In genomic region chr14:8308650-8309049, GRCm38 (mm10) we compare ENCODE assay signal across 27 mouse cellular contexts. TPM values are rescaled to one million over a fixed set of nuclear protein-coding genes. Genes with fewer than 3 reads are reported as not detected.
A peak's percentile ranks its signal among the peaks of the same experiment; 100 is the strongest.
DNase-seq lines count a peak whose midpoint lies in the region; ATAC-seq and TF ChIP-seq lines count a peak whose summit lies in the region.
"Had no signal": no experiment of that assay in that cellular context is flagged by ENCODE, and none has a peak within 500 bp of the region (broad histone marks: within the 10 kb centered on the region; RNA-seq: fewer than 3 reads in every experiment).

No protein-coding gene starts in this region.

- no peaks in the 10 kb centered on the region for H3K36me3 ChIP-seq in hindbrain, postnatal 0 days (ENCODE audit: insufficient read depth, low read length)
- no peaks in the 10 kb centered on the region for H3K36me3 ChIP-seq in hindbrain, embryonic 16.5 days (ENCODE audit: control insufficient read depth, insufficient read depth, low read length)
- H3K36me3 ChIP-seq in liver, adult 2 months (ENCODE audit: control insufficient read depth, insufficient read depth, low read length) = no peaks in the 10 kb centered on the region
- no peaks in the 10 kb centered on the region for H3K36me3 ChIP-seq in liver, embryonic 12.5 days
- H3K36me3 ChIP-seq: embryonic facial prominence, embryonic 10.5 days; forebrain, embryonic 10.5 days; heart, embryonic 13.5 days; hindbrain, embryonic 13.5 days; kidney, embryonic 15.5 days; liver, embryonic 13.5 days; midbrain, embryonic 12.5 days had no signal

- no peak for TF ChIP-seq CTCF in cerebellum, adult 2 months (IDR thresholded peaks at IDR 0.05; ENCODE audit: borderline replicate concordance, insufficient read depth, low read depth, low read length)
- TF ChIP-seq CTCF in hindbrain, postnatal 0 days (IDR thresholded peaks at IDR 0.05; ENCODE audit: low read depth) = peak; percentile 16; the same call in 1 of the 2 replicates
- TF ChIP-seq CTCF in liver, adult 2 months (IDR thresholded peaks at IDR 0.05; ENCODE audit: low read depth, low read length) = peak; percentile 65
- peak; percentile 48 for TF ChIP-seq CTCF in Patski (IDR thresholded peaks at IDR 0.05)

- H3K4me2 ChIP-seq in hindbrain, postnatal 0 days (ENCODE audit: low read depth, low read length) = 0 out of 2 replicates have a peak overlapping the region, but pooled peaks have one; percentile 19
- H3K4me2 ChIP-seq in hindbrain, embryonic 16.5 days (ENCODE audit: low read length) = no peak overlapping the region
- no peak overlapping the region for H3K4me2 ChIP-seq in liver, embryonic 12.5 days
- H3K4me2 ChIP-seq: hindbrain, embryonic 13.5 days; liver, embryonic 13.5 days; midbrain, embryonic 12.5 days had no signal

- H3K4me3 ChIP-seq in cerebellum, adult 2 months (replicated peaks; ENCODE audit: insufficient read depth, low read depth, low read length) = peak overlapping the region; percentile 11
- H3K4me3 ChIP-seq in hindbrain, postnatal 0 days (ENCODE audit: low read length) = no peak overlapping the region
- H3K4me3 ChIP-seq in hindbrain, embryonic 16.5 days (ENCODE audit: low read length) = no peak overlapping the region
- no peak overlapping the region for H3K4me3 ChIP-seq in liver, adult 2 months (ENCODE audit: insufficient read depth, low read depth, low read length)
- no peak overlapping the region for H3K4me3 ChIP-seq in liver, embryonic 12.5 days
- H3K4me3 ChIP-seq: embryonic facial prominence, embryonic 10.5 days; forebrain, embryonic 10.5 days; heart, embryonic 13.5 days; hindbrain, embryonic 13.5 days; kidney, embryonic 15.5 days; liver, embryonic 13.5 days; midbrain, embryonic 12.5 days had no signal

- H3K9me3 ChIP-seq in hindbrain, postnatal 0 days (ENCODE audit: low read length) = no peaks in the 10 kb centered on the region
- H3K9me3 ChIP-seq in hindbrain, embryonic 16.5 days (ENCODE audit: control insufficient read depth, low read length) = no peaks in the 10 kb centered on the region
- H3K9me3 ChIP-seq in liver, embryonic 12.5 days (replicated peaks) = no peaks in the 10 kb centered on the region
- H3K9me3 ChIP-seq: embryonic facial prominence, embryonic 10.5 days; forebrain, embryonic 10.5 days; heart, embryonic 13.5 days; hindbrain, embryonic 13.5 days; kidney, embryonic 15.5 days; liver, embryonic 13.5 days; midbrain, embryonic 12.5 days had no signal

- H3K79me2 ChIP-seq in liver, adult 2 months (ENCODE audit: control insufficient read depth, insufficient read depth, low read length) = no peaks in the 10 kb centered on the region

- H3K27me3 ChIP-seq in cerebellum, adult 2 months (ENCODE audit: control insufficient read depth, insufficient read depth, low read length) = no peaks in the 10 kb centered on the region
- H3K27me3 ChIP-seq in hindbrain, postnatal 0 days (ENCODE audit: insufficient read depth, low read length) = no peaks in the 10 kb centered on the region
- H3K27me3 ChIP-seq in hindbrain, embryonic 16.5 days (replicated peaks; ENCODE audit: control insufficient read depth, insufficient read depth, low read length) = no peaks in the 10 kb centered on the region
- no peaks in the 10 kb centered on the region for H3K27me3 ChIP-seq in liver, adult 2 months (ENCODE audit: control insufficient read depth, insufficient read depth, low read length)
- peaks cover 4% of the 10 kb centered on the region; the same call in 1 of the 2 replicates for H3K27me3 ChIP-seq in liver, embryonic 12.5 days (replicated peaks)
- no peaks in the 10 kb centered on the region for H3K27me3 ChIP-seq in Patski
- H3K27me3 ChIP-seq: kidney, embryonic 15.5 days; liver, embryonic 13.5 days had no signal

- CTCF ChIA-PET in Patski (lab: Charles Lee) = interaction anchor here (0.7 to 6.9 kb wide), 12 partner anchors 8 to 216 kb away, joined by 3 to 34 read pairs (median 6); no protein-coding TSS in a partner anchor

- in situ Hi-C loops in Patski (cut with MboI; ENCODE audit: low pct_unique_long_range_greater_than_20kb) = no loop called here

- no peak for ATAC-seq in hindbrain, postnatal 0 days
- ATAC-seq in hindbrain, embryonic 16.5 days = no peak
- ATAC-seq in liver, embryonic 12.5 days = no peak
- ATAC-seq in Patski = no peak
- no peak for ATAC-seq in erythroid progenitor cell, adult 5-6 weeks (replicated peaks; ENCODE audit: low FRiP score, poor library complexity, severe bottlenecking)

- no peak for TF ChIP-seq POLR2A in cerebellum, adult 2 months (IDR thresholded peaks at IDR 0.05; ENCODE audit: borderline replicate concordance, insufficient read depth, low read length)
- no peak for TF ChIP-seq POLR2A in liver, adult 2 months (IDR thresholded peaks at IDR 0.05; ENCODE audit: extremely low read depth, insufficient read depth, low read length)

- whole genome bisulfite sequencing in cerebellum, adult 2 months = 64% methylated on average over 3 of the region's 3 CpGs
- WGBS in hindbrain, postnatal 0 days = 86% methylated on average over 3 of the region's 3 CpGs
- 71% methylated on average over 3 of the region's 3 CpGs for WGBS in hindbrain, embryonic 16.5 days
- 85% methylated on average over 3 of the region's 3 CpGs for WGBS in liver, adult 2 months
- 48% methylated on average over 3 of the region's 3 CpGs for WGBS in liver, embryonic 12.5 days (ENCODE audit: insufficient replicate concordance)

- no peak overlapping the region for H3K9ac ChIP-seq in hindbrain, postnatal 0 days (replicated peaks; ENCODE audit: low read length)
- H3K9ac ChIP-seq in hindbrain, embryonic 16.5 days (ENCODE audit: low read depth, low read length) = no peak overlapping the region
- H3K9ac ChIP-seq in liver, adult 2 months (ENCODE audit: low read depth, low read length) = no peak overlapping the region
- H3K9ac ChIP-seq in liver, embryonic 12.5 days = no peak overlapping the region
- H3K9ac ChIP-seq: heart, embryonic 13.5 days; hindbrain, embryonic 13.5 days; kidney, embryonic 15.5 days; liver, embryonic 13.5 days; midbrain, embryonic 12.5 days had no signal

- H3K27ac ChIP-seq in cerebellum, adult 2 months (ENCODE audit: insufficient read depth, low read length) = no peak overlapping the region; the same call in 1 of the 2 replicates
- no peak overlapping the region for H3K27ac ChIP-seq in hindbrain, postnatal 0 days
- H3K27ac ChIP-seq in hindbrain, embryonic 16.5 days (ENCODE audit: low read depth, low read length) = no peak overlapping the region
- no peak overlapping the region for H3K27ac ChIP-seq in liver, adult 2 months (replicated peaks; ENCODE audit: insufficient read depth, low read depth, low read length)
- H3K27ac ChIP-seq in liver, embryonic 12.5 days = no peak overlapping the region
- H3K27ac ChIP-seq: embryonic facial prominence, embryonic 10.5 days; forebrain, embryonic 10.5 days; heart, embryonic 13.5 days; hindbrain, embryonic 13.5 days; kidney, embryonic 15.5 days; liver, embryonic 13.5 days; midbrain, embryonic 12.5 days had no signal

- H3K4me1 ChIP-seq in cerebellum, adult 2 months (ENCODE audit: control insufficient read depth, insufficient read depth, low read length) = peaks cover 9% of the 10 kb centered on the region
- no peaks in the 10 kb centered on the region for H3K4me1 ChIP-seq in hindbrain, postnatal 0 days (ENCODE audit: insufficient read depth, low read length)
- no peaks in the 10 kb centered on the region; the same call in 1 of the 2 replicates for H3K4me1 ChIP-seq in hindbrain, embryonic 16.5 days (ENCODE audit: control insufficient read depth, insufficient read depth, low read depth, low read length)
- H3K4me1 ChIP-seq in liver, adult 2 months (ENCODE audit: control insufficient read depth, insufficient read depth, low read length) = peaks cover 18% of the 10 kb centered on the region
- no peaks in the 10 kb centered on the region for H3K4me1 ChIP-seq in liver, embryonic 12.5 days
- H3K4me1 ChIP-seq: liver, embryonic 13.5 days had no signal

- POLR2A ChIA-PET in Patski (lab: Charles Lee) = interaction anchor here (0.6 to 3.6 kb wide), 9 partner anchors 10 to 93 kb away, joined by 3 to 21 read pairs (median 5); no protein-coding TSS in a partner anchor

- no peak for DNase-seq in cerebellum, adult 2 months
- no peak for DNase-seq in cerebellum, postnatal 4 days (ENCODE audit: low spot score in 2 of 2)
- no peak for DNase-seq in hindbrain, postnatal 0 days (ENCODE audit: low spot score)
- peak; percentile 32 for DNase-seq in liver, adult 2 months (ENCODE audit: extremely low read depth, low read depth, low spot score)
- no peak for DNase-seq in Patski (ENCODE audit: low read depth, low spot score)
- DNase-seq: adrenal gland, postnatal 14 days; cerebellum, adult 9-10 months; gastrocnemius, postnatal 14 days; heart, adult 18-20 months; heart, postnatal 36 days; liver, embryonic 13.5 days; lung, postnatal 10 days; right cerebral cortex, postnatal 25 days; thymus, postnatal 36 days had no signal

RNA-seq across cellular contexts. Expression of gene Fam107a, which starts 9.2 kb away (rescaled TPM):
- 351 and 468 TPM in 2 replicates for polyA plus RNA-seq in cerebellum, adult 2 months (2012; rRNA removed)
- total RNA-seq in hindbrain, postnatal 0 days (2014; rRNA removed) = 8.8 and 11.4 TPM in 2 replicates
- polyA plus RNA-seq in hindbrain, postnatal 0 days (2015; fragmentation: Nextera tagmentation; extraction: Ambion mirVana) = 0.80 and 0.83 TPM in 2 replicates
- polyA plus RNA-seq in hindbrain, embryonic 16.5 days (2015; fragmentation: Nextera tagmentation; extraction: Ambion mirVana) = 0.89 and 1.2 TPM in 2 replicates
- 0.27 TPM in 1 of 2 replicates, not detected in the other for total RNA-seq in liver, adult 2 months (2014; rRNA removed)
- polyA plus RNA-seq in liver, adult 2 months (2012; rRNA removed) = not detected in 2 replicates
- polyA plus RNA-seq in liver, embryonic 12.5 days (2016; fragmentation: Nextera tagmentation; extraction: Ambion mirVana) = 0.05 TPM in 1 of 2 replicates, not detected in the other
- 173 TPM for polyA plus RNA-seq in Patski (2021)
- total RNA-seq in erythroid progenitor cell, adult 5-6 weeks (2015; ENCODE audit: low replicate concordance) = not detected in 2 replicates
- total RNA-seq in erythroid progenitor cell, adult 5-6 weeks (2017; ENCODE audit: low replicate concordance) = not detected in 2 replicates
- total RNA-seq: common myeloid progenitor, adult 5-6 weeks had no signal

RNA-seq across cellular contexts. Expression of gene Acox2, which starts 49.5 kb away (rescaled TPM):
- 0.41 and 0.55 TPM in 2 replicates for polyA plus RNA-seq in cerebellum, adult 2 months (2012; rRNA removed)
- 0.50 TPM in 1 of 2 replicates, not detected in the other for total RNA-seq in hindbrain, postnatal 0 days (2014; rRNA removed)
- polyA plus RNA-seq in hindbrain, postnatal 0 days (2015; fragmentation: Nextera tagmentation; extraction: Ambion mirVana) = 0.30 and 0.41 TPM in 2 replicates
- polyA plus RNA-seq in hindbrain, embryonic 16.5 days (2015; fragmentation: Nextera tagmentation; extraction: Ambion mirVana) = 0.09 and 0.23 TPM in 2 replicates
- 213 and 244 TPM in 2 replicates for total RNA-seq in liver, adult 2 months (2014; rRNA removed)
- 301 and 313 TPM in 2 replicates for polyA plus RNA-seq in liver, adult 2 months (2012; rRNA removed)
- polyA plus RNA-seq in liver, embryonic 12.5 days (2016; fragmentation: Nextera tagmentation; extraction: Ambion mirVana) = 2.8 and 3.5 TPM in 2 replicates
- 0.53 TPM for polyA plus RNA-seq in Patski (2021)
- not detected in 2 replicates for total RNA-seq in erythroid progenitor cell, adult 5-6 weeks (2015; ENCODE audit: low replicate concordance)
- not detected in 2 replicates for total RNA-seq in erythroid progenitor cell, adult 5-6 weeks (2017; ENCODE audit: low replicate concordance)
- total RNA-seq: common myeloid progenitor, adult 5-6 weeks; megakaryocyte, adult 5-6 weeks had no signal
- polyA plus RNA-seq: brain, embryonic 14.5 days; embryonic facial prominence, embryonic 10.5 days; forebrain, embryonic 10.5 days; hindbrain, embryonic 13.5 days; limb, embryonic 11.5 days; midbrain, embryonic 12.5 days had no signal

Comparison
In these comparisons a context has a peak if more than half of its experiments do, and no peak if none do; other contexts are left out.
1. RNA of gene Acox2, which starts 49.5 kb away (polyA plus RNA-seq): 301 to 313 TPM in liver, adult 2 months; 2.8 to 3.5 TPM in liver, embryonic 12.5 days, 0.53 TPM in Patski (single experiment), 0.30 to 0.41 TPM in hindbrain, postnatal 0 days, 0.41 to 0.55 TPM in cerebellum, adult 2 months and 0.09 to 0.23 TPM in hindbrain, embryonic 16.5 days; every median in the first group is over 10 times any median in the second.
2. RNA of gene Fam107a, which starts 9.2 kb away (polyA plus RNA-seq): 351 to 468 TPM in cerebellum, adult 2 months and 173 TPM in Patski (single experiment); 0.89 to 1.2 TPM in hindbrain, embryonic 16.5 days, 0.80 to 0.83 TPM in hindbrain, postnatal 0 days, 0.05 TPM in liver, embryonic 12.5 days and not detected in liver, adult 2 months; every median in the first group is over 10 times any median in the second.